ENCODE assay signal across 9 mouse cellular contexts in the genomic region with DNA sequence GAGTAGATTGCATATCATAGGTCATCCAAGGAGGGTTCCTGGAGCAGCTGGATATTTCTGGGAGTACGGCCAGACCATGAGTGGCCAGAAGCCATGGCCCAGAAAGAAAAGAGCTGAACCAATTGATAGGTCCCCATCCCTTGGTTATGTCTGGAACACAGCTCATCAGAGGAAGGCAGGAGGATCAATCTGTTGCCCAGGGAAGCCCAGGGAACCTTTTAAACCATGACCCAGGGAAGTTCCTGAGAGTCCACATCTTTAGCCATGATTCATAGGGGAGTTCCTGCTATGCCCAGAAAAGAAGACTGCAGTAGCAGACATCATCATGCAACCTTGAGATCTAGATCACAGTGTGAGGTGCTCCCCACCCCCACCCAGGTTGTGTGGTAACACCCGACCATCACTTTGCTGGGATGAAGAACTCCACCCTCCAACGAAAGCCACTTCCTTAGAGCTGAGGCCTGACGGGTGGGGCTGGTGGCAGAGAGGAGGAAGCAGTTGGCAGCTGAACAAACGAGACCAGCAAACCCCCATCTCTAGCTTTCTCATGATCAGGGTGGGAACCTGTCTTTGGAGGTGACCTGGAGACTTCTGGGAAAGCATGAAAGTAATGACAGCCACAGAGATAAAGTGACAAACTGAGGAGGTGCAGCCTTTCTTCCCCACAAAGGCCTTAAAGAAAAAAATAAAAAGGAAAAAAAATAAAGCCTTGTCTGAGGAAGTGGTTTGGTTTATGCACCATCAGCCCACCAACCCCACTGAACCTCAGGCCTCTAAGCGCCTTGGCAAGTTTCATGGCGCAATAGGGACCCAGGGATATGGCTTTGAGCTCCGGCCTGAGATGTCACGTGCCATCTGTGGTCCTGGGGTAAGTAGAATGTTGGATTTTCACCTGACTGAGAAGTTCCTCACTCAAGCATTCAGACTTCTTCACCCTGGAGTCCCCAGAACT. TPM values are rescaled to one million over a fixed set of nuclear protein-coding genes. Genes with fewer than 3 reads are reported as not detected.
DNase-seq lines count a peak whose midpoint lies in the region; ATAC-seq and TF ChIP-seq lines count a peak whose summit lies in the region.
"Had no signal": no experiment of that assay in that cellular context is flagged by ENCODE, and none has a peak within 500 bp of the region (broad histone marks: within the 10 kb centered on the region; RNA-seq: fewer than 3 reads in every experiment).

No protein-coding gene starts in this region.

- no peaks in the 10 kb centered on the region for H3K36me3 ChIP-seq in heart, embryonic 15.5 days
- no peaks in the 10 kb centered on the region for H3K36me3 ChIP-seq in embryonic facial prominence, embryonic 10.5 days (replicated peaks)
- H3K36me3 ChIP-seq: neural tube, embryonic 12.5 days had no signal

- intact Hi-C loops in heart, postnatal 25 days (cut with DNase I) = loop anchor here (5.0 kb wide), 2 partner anchors 48 to 77 kb away; a partner anchor contains a TSS

- no peaks in the 10 kb centered on the region for H3K9me3 ChIP-seq in heart, embryonic 15.5 days (replicated peaks)
- H3K9me3 ChIP-seq in embryonic facial prominence, embryonic 10.5 days = no peaks in the 10 kb centered on the region
- H3K9me3 ChIP-seq: neural tube, embryonic 12.5 days had no signal

- no peak for TF ChIP-seq POLR2A in cerebellum, adult 2 months (IDR thresholded peaks at IDR 0.05; ENCODE audit: borderline replicate concordance, insufficient read depth, low read length)

- ATAC-seq in heart, embryonic 15.5 days (replicated peaks; ENCODE audit: insufficient number of reproducible peaks, insufficient read depth, low FRiP score, low read depth) = no peak
- peak; percentile 86 for ATAC-seq in megakaryocyte progenitor cell, adult 5-6 weeks (replicated peaks; ENCODE audit: poor library complexity)

- H3K4me3 ChIP-seq in heart, embryonic 15.5 days = no peak overlapping the region
- no peak overlapping the region for H3K4me3 ChIP-seq in cerebellum, adult 2 months (replicated peaks; ENCODE audit: insufficient read depth, low read depth, low read length)
- H3K4me3 ChIP-seq in embryonic facial prominence, embryonic 10.5 days = no peak overlapping the region
- H3K4me3 ChIP-seq: neural tube, embryonic 12.5 days had no signal

- peaks cover 21% of the 10 kb centered on the region for H3K4me1 ChIP-seq in heart, embryonic 15.5 days (replicated peaks)
- H3K4me1 ChIP-seq in cerebellum, adult 2 months (ENCODE audit: control insufficient read depth, insufficient read depth, low read length) = peaks cover 5% of the 10 kb centered on the region; the same call in 1 of the 2 replicates
- no peaks in the 10 kb centered on the region for H3K4me1 ChIP-seq in embryonic facial prominence, embryonic 10.5 days
- H3K4me1 ChIP-seq: neural tube, embryonic 12.5 days had no signal

- H3K27me3 ChIP-seq in heart, embryonic 15.5 days = no peaks in the 10 kb centered on the region
- no peaks in the 10 kb centered on the region; the same call in 1 of the 2 replicates for H3K27me3 ChIP-seq in cerebellum, adult 2 months (ENCODE audit: control insufficient read depth, insufficient read depth, low read length)
- no peaks in the 10 kb centered on the region; the same call in 1 of the 2 replicates for H3K27me3 ChIP-seq in embryonic facial prominence, embryonic 10.5 days (replicated peaks; ENCODE audit: low read depth, poor library complexity, severe bottlenecking)
- H3K27me3 ChIP-seq: neural tube, embryonic 12.5 days had no signal

- no peak for TF ChIP-seq CTCF in cerebellum, adult 2 months (IDR thresholded peaks at IDR 0.05; ENCODE audit: borderline replicate concordance, insufficient read depth, low read depth, low read length)

- DNase-seq in heart, adult 8-10 months (ENCODE audit: low spot score) = peak; percentile 46
- no peak for DNase-seq in heart, postnatal 25 days (ENCODE audit: low spot score)
- DNase-seq in thymus, postnatal 14 days = peak; percentile 92
- DNase-seq in cerebellum, adult 8-10 months = no peak
- DNase-seq in cerebellum, adult 2 months = no peak
- DNase-seq in embryonic facial prominence, embryonic 10.5 days (ENCODE audit: low spot score) = no peak

- H3K4me2 ChIP-seq in heart, embryonic 15.5 days = no peak overlapping the region
- H3K4me2 ChIP-seq: neural tube, embryonic 12.5 days had no signal

- peak overlapping the region; percentile 13; the same call in 1 of the 2 replicates for H3K27ac ChIP-seq in heart, embryonic 15.5 days
- no peak overlapping the region for H3K27ac ChIP-seq in cerebellum, adult 2 months (ENCODE audit: insufficient read depth, low read length)
- H3K27ac ChIP-seq in embryonic facial prominence, embryonic 10.5 days (replicated peaks) = no peak overlapping the region
- H3K27ac ChIP-seq: neural tube, embryonic 12.5 days had no signal

- H3K9ac ChIP-seq in heart, embryonic 15.5 days = no peak overlapping the region
- H3K9ac ChIP-seq: neural tube, embryonic 12.5 days had no signal

- 69% methylated on average over 9 of the region's 9 CpGs for WGBS in heart, embryonic 15.5 days
- 84% methylated on average over 9 of the region's 9 CpGs for WGBS in cerebellum, adult 2 months
- 82% methylated on average over 9 of the region's 9 CpGs for WGBS in embryonic facial prominence, embryonic 10.5 days

RNA-seq across cellular contexts. Expression of a gene that starts 47.2 kb away (rescaled TPM):
- total RNA-seq in heart, adult 8-10 months (2022) = 1 to 10 TPM; 3.5 to 6.6 (median 4.9) TPM
- total RNA-seq in heart, postnatal 25 days (2021) = 1 to 10 TPM; 6.4 to 6.9 TPM
- polyA plus RNA-seq in heart, embryonic 15.5 days (2015; fragmentation: Nextera tagmentation; extraction: Ambion mirVana) = 7.0 and 9.2 TPM in 2 replicates
- total RNA-seq in megakaryocyte progenitor cell, adult 5-6 weeks (2015) = 3.3 and 5.5 TPM in 2 replicates
- 4.5 and 5.0 TPM in 2 replicates for total RNA-seq in megakaryocyte progenitor cell, adult 5-6 weeks (2017)
- 48.9 and 50.0 TPM in 2 replicates for polyA plus RNA-seq in cerebellum, adult 2 months (2012; rRNA removed)
- polyA plus RNA-seq in embryonic facial prominence, embryonic 10.5 days (2016; fragmentation: Nextera tagmentation; extraction: Ambion mirVana) = 14.8 and 15.4 TPM in 2 replicates

Comparison
In these comparisons a context has a peak if more than half of its experiments do, and no peak if none do; other contexts are left out.
1. DNase-seq: peak in heart, adult 8-10 months (single experiment) and thymus, postnatal 14 days (single experiment); none in heart, postnatal 25 days (single experiment), cerebellum, adult 8-10 months (single experiment), cerebellum, adult 2 months (0 of 2) and embryonic facial prominence, embryonic 10.5 days (single experiment).